Mouse (Mus musculus) adrenal gland, postnatal 4 days (tissue): ENCODE data around the gene Ptprq. TPM values are rescaled to one million over a fixed set of nuclear protein-coding genes. Genes with fewer than 3 reads are reported as not detected.

Source experiments
- DNase-seq, 2 experiments: peaks; one replicate each; pipeline ENCODE4 v3.0.0; 2021 to 2022; ENCODE audit warnings: low spot score in 2 of 2, mixed read lengths in 2 of 2
- total RNA-seq, 2 experiments: library from RNA; stranded (reverse); gene quantifications; 2 replicates each; pipeline ENCODE4 v1.2.3; 2021

Ptprq gene
- total RNA-seq, 2 experiments from 2014 or later: 0.14 to 0.20 TPM

- DNase-seq: no peak
These were observed 70.2 kb downstream of the Ptprq start for GRCm38 (mm10) chr10:107649687-107650086.

- DNase-seq: no peak
These were observed 91.7 kb downstream of the Ptprq start for GRCm38 (mm10) chr10:107628104-107628503.

GRCm38 (mm10) chr10:107626648-107627047, 93.2 kb downstream of the Ptprq start:
- no peak for DNase-seq

GRCm38 (mm10) chr10:107624211-107624610, 95.6 kb downstream of the Ptprq start:
- DNase-seq: no peak

GRCm38 (mm10) chr10:107615460-107615859, 104.4 kb downstream of the Ptprq start:
- no peak for DNase-seq

GRCm38 (mm10) chr10:107601371-107601770, 118.5 kb downstream of the Ptprq start:
- DNase-seq: no peak

GRCm38 (mm10) chr10:107583360-107583759, 136.5 kb downstream of the Ptprq start:
- no peak for DNase-seq

GRCm38 (mm10) chr10:107569044-107569443, 150.8 kb downstream of the Ptprq start:
- no peak for DNase-seq

- DNase-seq: no peak
These were observed 151.6 kb downstream of the Ptprq start for GRCm38 (mm10) chr10:107568261-107568660.

GRCm38 (mm10) chr10:107562875-107563274, 157.0 kb downstream of the Ptprq start:
- DNase-seq: no peak

- no peak for DNase-seq
These were observed 159.0 kb downstream of the Ptprq start for GRCm38 (mm10) chr10:107560881-107561280.

- no peak for DNase-seq
These were observed 176.8 kb downstream of the Ptprq start for GRCm38 (mm10) chr10:107543026-107543425.

- no peak for DNase-seq
These were observed 191.1 kb downstream of the Ptprq start for GRCm38 (mm10) chr10:107528758-107529157.

- DNase-seq: no peak
These were observed 200.6 kb downstream of the Ptprq start for GRCm38 (mm10) chr10:107519216-107519615.

GRCm38 (mm10) chr10:107516641-107517040, 203.2 kb downstream of the Ptprq start:
- no peak for DNase-seq

- DNase-seq: no peak
These were observed 205.1 kb downstream of the Ptprq start for GRCm38 (mm10) chr10:107514735-107515134.

GRCm38 (mm10) chr10:107506397-107506796, 213.5 kb downstream of the Ptprq start:
- DNase-seq: no peak

GRCm38 (mm10) chr10:107503430-107503829, 216.4 kb downstream of the Ptprq start:
- no peak for DNase-seq

- no peak for DNase-seq
These were observed 217.7 kb downstream of the Ptprq start for GRCm38 (mm10) chr10:107502193-107502592.

GRCm38 (mm10) chr10:107499656-107500055, 220.2 kb downstream of the Ptprq start:
- DNase-seq: no peak

GRCm38 (mm10) chr10:107496402-107496801, 223.4 kb downstream of the Ptprq start:
- no peak for DNase-seq

GRCm38 (mm10) chr10:107494568-107494967, 225.3 kb downstream of the Ptprq start, which contains the start of gene Myf6:
Gene Myf6 (minus strand): TSS chr10:107494737.
- no peak for DNase-seq

GRCm38 (mm10) chr10:107493580-107494474, 226.0 kb downstream of the Ptprq start:
- DNase-seq: no peak
